Mouse (Mus musculus) activated CD4-positive, CD25-positive, alpha-beta regulatory T cell, adult 4 months (primary cell): ENCODE measurements around the gene Atg4c. TPM values are rescaled to one million over a fixed set of nuclear protein-coding genes. Genes with fewer than 3 reads are reported as not detected.
A peak's percentile ranks its signal among the peaks of the same experiment; 100 is the strongest.

Source experiments
- ATAC-seq: one replicate; pipeline ENCODE4 v1.8.0; 2017
- polyA plus RNA-seq, 2 experiments: library from polyadenylated mRNA; unstranded; fragments of 100-300 nt; shearing (Covaris generic); gene quantifications; one replicate each; pipeline ENCODE4 v1.2.1; 2017

The Atg4c gene
- polyA plus RNA-seq, 2 experiments from 2014 or later = 0.50 to 1.1 TPM

- no peak for ATAC-seq
These were observed 7.2 kb upstream of the Atg4c start for GRCm38 (mm10) chr4:99186412-99187125.

- no peak for ATAC-seq
These were observed 1.1 kb upstream of the Atg4c start for GRCm38 (mm10) chr4:99192640-99193039.

- no peak for ATAC-seq
These were observed 520 bp upstream of the Atg4c start for GRCm38 (mm10) chr4:99193214-99193613.

GRCm38 (mm10) chr4:99194826-99195225, 1.1 kb downstream of the Atg4c start:
- ATAC-seq = no peak

GRCm38 (mm10) chr4:99198721-99199120, 5.0 kb downstream of the Atg4c start:
- no peak for ATAC-seq

- peak; percentile 46 for ATAC-seq
These were observed 6.1 kb downstream of the Atg4c start for GRCm38 (mm10) chr4:99199757-99200251.

- ATAC-seq = no peak
These were observed 6.8 kb downstream of the Atg4c start for GRCm38 (mm10) chr4:99200383-99201136.

GRCm38 (mm10) chr4:99205773-99206172, 12.0 kb downstream of the Atg4c start:
- ATAC-seq = no peak

- no peak for ATAC-seq
These were observed 12.6 kb downstream of the Atg4c start for GRCm38 (mm10) chr4:99206356-99206755.

- no peak for ATAC-seq
These were observed 16.4 kb downstream of the Atg4c start for GRCm38 (mm10) chr4:99210087-99210486.

GRCm38 (mm10) chr4:99211606-99212005, 17.9 kb downstream of the Atg4c start:
- ATAC-seq = no peak

- ATAC-seq = no peak
These were observed 19.4 kb downstream of the Atg4c start for GRCm38 (mm10) chr4:99213123-99213522.

GRCm38 (mm10) chr4:99222221-99222620, 28.5 kb downstream of the Atg4c start:
- ATAC-seq = no peak

GRCm38 (mm10) chr4:99224790-99225189, 31.1 kb downstream of the Atg4c start:
- ATAC-seq = no peak

GRCm38 (mm10) chr4:99227226-99227625, 33.5 kb downstream of the Atg4c start:
- ATAC-seq = no peak

GRCm38 (mm10) chr4:99229371-99229770, 35.6 kb downstream of the Atg4c start:
- no peak for ATAC-seq

- no peak for ATAC-seq
These were observed 41.6 kb downstream of the Atg4c start for GRCm38 (mm10) chr4:99235203-99235856.

GRCm38 (mm10) chr4:99238305-99238704, 44.6 kb downstream of the Atg4c start:
- no peak for ATAC-seq

GRCm38 (mm10) chr4:99241674-99242073, 47.9 kb downstream of the Atg4c start:
- no peak for ATAC-seq

GRCm38 (mm10) chr4:99249358-99249757, 55.6 kb downstream of the Atg4c start:
- ATAC-seq = no peak

GRCm38 (mm10) chr4:99249826-99250225, 56.1 kb downstream of the Atg4c start:
- no peak for ATAC-seq

- ATAC-seq = no peak
These were observed 59.2 kb downstream of the Atg4c start for GRCm38 (mm10) chr4:99252957-99253356.

GRCm38 (mm10) chr4:99263191-99263590, 69.5 kb downstream of the Atg4c start:
- no peak for ATAC-seq
